Mouse (Mus musculus) brain, embryonic 14.5 days (tissue): ENCODE data around the gene Gm29735. TPM values are rescaled to one million over a fixed set of nuclear protein-coding genes. Genes with fewer than 3 reads are reported as not detected.
"Not testable (repeated sequence)": the region's sequence is repeated elsewhere in the genome, so short reads cannot be mapped to it uniquely, and the experiment has no call there.

ENCODE experiments used
- DNase-seq: peaks from one replicate; pipeline ENCODE4 v3.0.0-alpha.2; 2011; ENCODE audit warnings: low read depth
- CTCF ChIP-seq: fragments of 200-500 bp; IDR thresholded peaks from 2 replicates; pipeline ENCODE4 v1.5.1; 2012; ENCODE audit warnings: inconsistent platforms, mild to moderate bottlenecking, moderate library complexity, borderline replicate concordance; ENCODE audit not compliant: insufficient read depth, insufficient read length; ENCODE audit errors: extremely low read depth
- POLR2A ChIP-seq: fragments of 200-500 bp; IDR thresholded peaks from 2 replicates; pipeline ENCODE4 v1.6.1; 2012; ENCODE audit warnings: mild to moderate bottlenecking, inconsistent platforms, borderline replicate concordance; ENCODE audit not compliant: poor library complexity, insufficient read depth, insufficient read length, severe bottlenecking; ENCODE audit errors: extremely low read depth
- polyA plus RNA-seq: library from polyadenylated mRNA; depleted of rRNA; stranded (reverse); fragments of >200 nt; gene quantifications from 2 replicates; pipeline ENCODE4 v1.2.3, GENCODE M21; 2012; rRNA removed

The Gm29735 gene
- polyA plus RNA-seq, 1 experiment: not detected

DNA sequence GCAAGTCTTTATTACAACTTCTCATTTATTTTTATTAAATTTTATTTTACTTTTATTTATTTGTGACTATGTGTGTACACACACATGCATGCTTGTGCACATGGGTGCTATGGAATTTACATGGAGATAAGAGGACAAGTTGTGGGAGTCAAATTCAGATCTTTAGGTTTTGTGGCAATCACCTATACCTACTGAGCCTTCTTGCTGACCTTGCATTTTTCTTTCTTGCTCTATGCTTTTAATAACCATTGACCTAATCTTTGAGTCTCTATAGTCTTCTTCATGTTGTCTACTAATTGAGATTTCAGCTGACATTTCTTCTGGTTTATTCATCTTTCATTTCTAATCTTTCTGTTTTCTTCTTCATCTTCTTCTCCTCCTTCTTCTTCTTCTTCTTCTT lies 8.3 kb downstream of the Gm29735 start:
- TF ChIP-seq CTCF (no peak), POLR2A (no peak)
- DNase-seq: no peak

- DNase-seq: peak; percentile 73
- TF ChIP-seq POLR2A (no peak), CTCF (peak; percentile 60; the same call in 1 of the 2 replicates)
Measured at GRCm38 (mm10) chr7:142146033-142146432, 10.9 kb downstream of the Gm29735 start.

DNA sequence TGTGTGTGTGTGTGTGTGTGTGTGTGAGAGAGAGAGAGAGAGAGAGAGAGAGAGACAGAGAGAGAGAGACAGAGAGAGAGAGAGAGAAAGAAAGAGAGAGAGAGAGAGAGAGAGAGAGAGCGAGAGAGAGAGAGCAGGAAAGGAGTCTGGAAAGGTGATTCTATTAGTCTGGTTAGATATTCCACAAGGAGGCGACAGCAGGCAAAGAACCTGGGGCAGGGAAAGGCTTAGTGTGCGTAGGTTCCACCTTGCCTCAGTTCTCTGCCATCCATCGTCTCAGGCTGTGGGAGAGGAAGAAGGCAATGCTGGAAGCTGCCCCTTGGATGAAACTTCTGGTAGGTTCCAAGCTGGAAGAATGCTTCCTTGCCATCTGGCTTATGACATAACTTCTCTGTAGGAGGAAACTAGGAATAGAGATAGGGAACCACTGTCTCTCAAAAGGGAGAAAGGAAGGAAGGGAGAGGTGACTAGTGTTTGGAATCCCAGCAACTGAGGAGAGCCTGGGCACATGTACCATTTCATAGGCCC lies 11.4 kb downstream of the Gm29735 start:
- no peak for TF ChIP-seq POLR2A
- DNase-seq: no peak

DNA sequence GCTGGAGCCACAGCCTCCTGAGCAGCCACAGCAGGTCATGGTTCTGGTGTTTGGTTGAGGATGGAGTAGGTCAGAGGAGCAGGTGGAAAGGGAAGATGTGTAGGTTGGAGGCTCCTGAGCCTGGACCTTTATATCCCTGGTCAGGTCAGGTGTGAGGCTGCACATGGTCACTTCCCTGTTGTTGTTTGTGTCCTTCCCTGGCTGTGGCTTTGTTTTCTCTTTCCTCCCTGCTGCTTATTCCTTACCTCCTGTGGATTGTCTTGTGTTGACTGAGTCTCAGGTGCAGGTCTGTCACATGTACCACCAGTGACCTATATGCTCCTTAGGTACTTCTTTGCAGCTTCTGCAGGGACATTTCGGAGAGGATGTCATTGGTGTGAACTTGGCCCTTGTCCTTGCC lies 12.4 kb downstream of the Gm29735 start, which contains the start of gene Gm45337:
Gene Gm45337, minus strand, starts transcription at position 101 of the 400 bp plus-strand sequence.
- TF ChIP-seq CTCF: no peak
- TF ChIP-seq POLR2A: no peak
- no peak for DNase-seq

- not testable (repeated sequence) for DNase-seq
Measured at GRCm38 (mm10) chr7:142143506-142144010, 13.4 kb downstream of the Gm29735 start.

GRCm38 (mm10) chr7:142140696-142141095 lies 16.2 kb downstream of the Gm29735 start:
- no peak for TF ChIP-seq CTCF
- TF ChIP-seq POLR2A: no peak
- DNase-seq: no peak

- DNase-seq: not testable (repeated sequence)
Measured at GRCm38 (mm10) chr7:142135934-142136333, 21.0 kb downstream of the Gm29735 start, which contains the start of gene Gm39115. Gene Gm39115 (minus strand): TSS chr7:142136034.

DNA sequence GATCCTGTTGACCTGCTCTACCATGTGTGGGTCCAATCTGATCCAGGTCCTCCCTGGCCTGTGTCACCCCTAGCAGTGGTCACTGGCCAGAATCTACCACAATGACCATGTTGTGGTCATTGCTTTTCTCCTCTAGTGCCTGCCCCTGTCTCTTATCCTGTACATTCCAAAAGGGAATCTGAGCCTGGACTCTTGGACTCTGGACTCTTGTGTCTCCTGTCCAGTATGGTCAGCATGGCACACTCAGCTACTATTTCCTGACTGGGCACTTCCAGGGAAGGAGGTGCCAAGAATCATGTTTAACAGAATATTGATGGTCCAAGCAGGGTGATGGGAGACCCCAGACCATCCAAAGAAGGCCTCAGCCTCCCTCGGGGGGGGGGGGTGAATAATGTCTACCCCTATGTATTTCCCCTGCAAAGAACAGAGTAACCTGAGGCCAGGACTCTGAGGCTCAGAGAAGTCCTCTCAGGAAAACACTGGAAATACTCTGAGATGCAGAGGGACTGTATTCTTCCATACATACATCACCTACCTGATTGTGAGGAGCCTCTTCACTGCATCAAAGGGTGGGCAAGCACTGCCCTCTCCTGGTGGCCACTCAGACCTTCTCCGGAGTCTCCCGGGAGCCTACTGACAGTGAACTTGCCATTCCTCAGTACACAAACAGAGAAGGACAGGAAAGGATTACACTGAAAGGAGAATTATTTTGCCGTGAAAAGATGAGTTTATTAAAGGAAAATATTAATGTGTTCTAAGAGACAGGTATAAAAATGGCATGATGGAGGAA lies 22.5 kb downstream of the Gm29735 start:
- peak; percentile 57; the same call in 1 of the 2 replicates for TF ChIP-seq CTCF
- no peak for TF ChIP-seq POLR2A
- peak; percentile 45 for DNase-seq

- no peak for DNase-seq
- TF ChIP-seq POLR2A: no peak
- peak; percentile 18; the same call in 1 of the 2 replicates for TF ChIP-seq CTCF
Measured at GRCm38 (mm10) chr7:142128843-142129242, 28.1 kb downstream of the Gm29735 start.

DNA sequence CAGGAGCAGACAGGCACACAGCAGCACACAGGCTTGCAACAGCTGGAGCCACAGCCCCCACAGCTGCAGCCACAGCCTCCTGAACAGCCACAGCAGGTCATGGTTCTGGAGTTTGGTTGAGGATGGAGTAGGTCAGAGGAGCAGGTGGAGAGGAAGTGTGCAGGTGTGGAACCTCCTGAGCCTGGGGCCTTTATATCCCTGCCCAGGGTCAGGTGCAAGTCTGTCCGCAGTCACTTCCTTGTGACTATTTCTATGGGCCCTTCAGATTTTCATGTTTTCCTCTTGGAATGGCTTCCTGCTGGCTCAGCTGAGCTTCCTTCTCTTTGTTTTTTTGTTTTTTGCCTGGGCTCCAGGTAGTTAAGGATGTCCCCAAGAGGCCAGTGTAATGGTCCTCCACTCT lies 36.3 kb downstream of the Gm29735 start, which contains the start of gene Gm45618:
Gene Gm45618, minus strand, starts transcription at position 101 of the 400 bp plus-strand sequence.
- DNase-seq: not testable (repeated sequence)

- DNase-seq: peak; percentile 27
- TF ChIP-seq POLR2A (no peak), CTCF (peak; percentile 64)
Measured at GRCm38 (mm10) chr7:142119632-142120031, 37.3 kb downstream of the Gm29735 start.

Other genes with a start within 250 kb of the Gm29735 start
- gene Tollip, start 238.6 kb downstream of the Gm29735 start, polyA plus RNA-seq: 86.3 and 87.4 TPM in 2 replicates
- gene Brsk2, start 207.4 kb downstream of the Gm29735 start, polyA plus RNA-seq: 179 and 184 TPM in 2 replicates
- 39.4 and 46.5 TPM in 2 replicates for gene Mob2, start 96.0 kb downstream of the Gm29735 start, polyA plus RNA-seq
- 93.1 and 145 TPM in 2 replicates for gene Dusp8, start 61.3 kb downstream of the Gm29735 start, polyA plus RNA-seq
- not detected in 2 replicates for gene Gm45618, start 36.4 kb downstream of the Gm29735 start, polyA plus RNA-seq
- not detected in 2 replicates for gene Gm39115, start 21.1 kb downstream of the Gm29735 start, polyA plus RNA-seq
- 0.06 TPM in 1 of 2 replicates, not detected in the other for gene Gm45337, start 12.5 kb downstream of the Gm29735 start, polyA plus RNA-seq
- not detected in 2 replicates for gene Gm4553, start 8.6 kb upstream of the Gm29735 start, polyA plus RNA-seq
- gene Krtap5-2, start 18.9 kb upstream of the Gm29735 start, polyA plus RNA-seq: not detected in 2 replicates
- gene Gm10153, start 33.3 kb upstream of the Gm29735 start, polyA plus RNA-seq: not detected in 2 replicates
- gene Krtap5-3, start 44.3 kb upstream of the Gm29735 start, polyA plus RNA-seq: not detected in 2 replicates
- gene Gm7579, start 54.7 kb upstream of the Gm29735 start, polyA plus RNA-seq: not detected in 2 replicates
- not detected in 2 replicates for gene Krtap5-5, start 72.9 kb upstream of the Gm29735 start, polyA plus RNA-seq
- not detected in 2 replicates for gene Gm40460, start 84.0 kb upstream of the Gm29735 start, polyA plus RNA-seq
- gene Gm2431, start 101.2 kb upstream of the Gm29735 start, polyA plus RNA-seq: not detected in 2 replicates
- not detected in 2 replicates for gene Gm4559, start 117.2 kb upstream of the Gm29735 start, polyA plus RNA-seq
- not detected in 2 replicates for gene Krtap5-1, start 140.0 kb upstream of the Gm29735 start, polyA plus RNA-seq
- not detected in 2 replicates for gene Krtap5-4, start 146.4 kb upstream of the Gm29735 start, polyA plus RNA-seq
- 2.8 and 2.9 TPM in 2 replicates for gene Ifitm10, start 216.6 kb upstream of the Gm29735 start, polyA plus RNA-seq
- 0.12 and 0.14 TPM in 2 replicates for gene Gm49369, start 225.6 kb upstream of the Gm29735 start, polyA plus RNA-seq
- gene Ctsd, start 230.9 kb upstream of the Gm29735 start, polyA plus RNA-seq: 186 and 216 TPM in 2 replicates